Mouse (Mus musculus) kidney, postnatal 10 days (tissue): Measurements from ENCODE around the gene Kif3c.
A peak's percentile ranks its signal among the peaks of the same experiment; 100 is the strongest.

Experiments used
- DNase-seq: peaks from one replicate; pipeline ENCODE4 v3.0.0; 2021; ENCODE audit warnings: mixed read lengths

The Kif3c gene

GRCm38 (mm10) chr12:3364508-3365448 lies at the start of gene Kif3c:
Gene Kif3c (plus strand): TSS chr12:3365132.
- DNase-seq: peak; percentile 78

- peak; percentile 6 for DNase-seq
Measured at GRCm38 (mm10) chr12:3316083-3316482, 48.8 kb upstream of the Kif3c start.

- DNase-seq: no peak
Measured at GRCm38 (mm10) chr12:3316937-3317336, 48.0 kb upstream of the Kif3c start.

GRCm38 (mm10) chr12:3319377-3319776 lies 45.6 kb upstream of the Kif3c start:
- DNase-seq: peak; percentile 25

GRCm38 (mm10) chr12:3323241-3323640 lies 41.7 kb upstream of the Kif3c start:
- no peak for DNase-seq

GRCm38 (mm10) chr12:3325232-3325631 lies 39.7 kb upstream of the Kif3c start:
- no peak for DNase-seq

GRCm38 (mm10) chr12:3329677-3330076 lies 35.3 kb upstream of the Kif3c start:
- no peak for DNase-seq

- DNase-seq: no peak
Measured at GRCm38 (mm10) chr12:3338931-3339330, 26.0 kb upstream of the Kif3c start.

- no peak for DNase-seq
Measured at GRCm38 (mm10) chr12:3344155-3344554, 20.8 kb upstream of the Kif3c start.

- no peak for DNase-seq
Measured at GRCm38 (mm10) chr12:3345038-3345437, 19.9 kb upstream of the Kif3c start.

- DNase-seq: no peak
Measured at GRCm38 (mm10) chr12:3347682-3348081, 17.2 kb upstream of the Kif3c start.

- DNase-seq: no peak
Measured at GRCm38 (mm10) chr12:3349387-3349786, 15.5 kb upstream of the Kif3c start.

- DNase-seq: peak; percentile 21
Measured at GRCm38 (mm10) chr12:3350136-3350535, 14.8 kb upstream of the Kif3c start.

- DNase-seq: no peak
Measured at GRCm38 (mm10) chr12:3352216-3352615, 12.7 kb upstream of the Kif3c start.

- DNase-seq: no peak
Measured at GRCm38 (mm10) chr12:3355068-3355467, 9.9 kb upstream of the Kif3c start.

GRCm38 (mm10) chr12:3356824-3357223 lies 8.1 kb upstream of the Kif3c start:
- no peak for DNase-seq

GRCm38 (mm10) chr12:3359302-3359701 lies 5.6 kb upstream of the Kif3c start:
- DNase-seq: peak; percentile 91

GRCm38 (mm10) chr12:3360043-3360442 lies 4.9 kb upstream of the Kif3c start:
- no peak for DNase-seq

- no peak for DNase-seq
Measured at GRCm38 (mm10) chr12:3364076-3364475, 856 bp upstream of the Kif3c start.

GRCm38 (mm10) chr12:3365449-3366189 lies 687 bp downstream of the Kif3c start:
- DNase-seq: peak; percentile 41

- no peak for DNase-seq
Measured at GRCm38 (mm10) chr12:3366190-3366956, 1.4 kb downstream of the Kif3c start.

- DNase-seq: no peak
Measured at GRCm38 (mm10) chr12:3366957-3367260, 2.0 kb downstream of the Kif3c start.

GRCm38 (mm10) chr12:3368771-3369170 lies 3.8 kb downstream of the Kif3c start:
- DNase-seq: peak; percentile 26
